In genomic region chr8:113848653-113849135, GRCm38 (mm10) we compare ENCODE assay signal across 9 mouse cellular contexts. TPM values are rescaled to one million over a fixed set of nuclear protein-coding genes. Genes with fewer than 3 reads are reported as not detected.
A peak's percentile ranks its signal among the peaks of the same experiment; 100 is the strongest.
DNase-seq lines count a peak whose midpoint lies in the region; ATAC-seq lines count a peak whose summit lies in the region.
"Had no signal": no experiment of that assay in that cellular context is flagged by ENCODE, and none has a peak within 500 bp of the region (broad histone marks: within the 10 kb centered on the region; RNA-seq: fewer than 3 reads in every experiment).

TSS of gene Adamts18 (minus strand) at chr8:113848738.

- H3K4me3 ChIP-seq in heart, embryonic 14.5 days (ENCODE audit: control insufficient read depth in 1 of 2, insufficient read depth in 1 of 2, low read depth in 1 of 2, low read length in 2 of 2): peak within 1 kb of the TSS; percentile 40 to 48
- H3K4me3 ChIP-seq in intestine, embryonic 15.5 days (replicated peaks): peak within 1 kb of the TSS; percentile 38
- peak within 1 kb of the TSS; percentile 61 for H3K4me3 ChIP-seq in midbrain, embryonic 11.5 days (ENCODE audit: low read depth, low read length)

- WGBS in heart, embryonic 14.5 days: under 1% methylated on average over 31 of the region's 32 CpGs
- under 1% methylated on average over 32 of the region's 32 CpGs for WGBS in intestine, embryonic 15.5 days
- under 1% methylated on average over 32 of the region's 32 CpGs for WGBS in midbrain, embryonic 11.5 days

- 0 out of 4 replicates have a peak, but pooled peaks cover 0 to 7% of the 10 kb centered on the region in 2 experiments for H3K4me1 ChIP-seq in heart, embryonic 14.5 days (ENCODE audit: control insufficient read depth in 2 of 2, insufficient read depth in 2 of 2, low read length in 2 of 2)
- H3K4me1 ChIP-seq in intestine, embryonic 15.5 days (replicated peaks): peaks cover 7% of the 10 kb centered on the region
- H3K4me1 ChIP-seq in midbrain, embryonic 11.5 days (ENCODE audit: control insufficient read depth, insufficient read depth, low read length): peaks cover 4% of the 10 kb centered on the region; the same call in 1 of the 2 replicates

- peak within 1 kb of the TSS; percentile 92 for H3K4me2 ChIP-seq in heart, embryonic 14.5 days (ENCODE audit: low read length)
- H3K4me2 ChIP-seq in intestine, embryonic 15.5 days (replicated peaks): peak within 1 kb of the TSS; percentile 90
- H3K4me2 ChIP-seq in midbrain, embryonic 11.5 days: peak within 1 kb of the TSS; percentile 100

- peaks cover 58% of the 10 kb centered on the region for H3K27me3 ChIP-seq in heart, embryonic 14.5 days (ENCODE audit: control insufficient read depth, insufficient read depth, low read length)
- H3K27me3 ChIP-seq in intestine, embryonic 15.5 days (replicated peaks): peaks cover 30% of the 10 kb centered on the region
- peaks cover 27% of the 10 kb centered on the region for H3K27me3 ChIP-seq in midbrain, embryonic 11.5 days (ENCODE audit: control insufficient read depth, insufficient read depth, low read length)

- no peak within 1 kb of the TSS for H3K27ac ChIP-seq in heart, embryonic 14.5 days (replicated peaks in 1 of 2; ENCODE audit: control insufficient read depth in 1 of 2, insufficient read depth in 1 of 2, low read depth in 2 of 2, low read length in 2 of 2)
- H3K27ac ChIP-seq in intestine, embryonic 15.5 days: no peak within 1 kb of the TSS
- H3K27ac ChIP-seq in midbrain, embryonic 11.5 days (ENCODE audit: low read depth, low read length): no peak within 1 kb of the TSS

- no peak for DNase-seq in heart, adult 8-10 months (ENCODE audit: low spot score)
- peak; percentile 48 for DNase-seq in WW6 (ENCODE audit: low read depth, low spot score)
- DNase-seq in embryo, embryonic 9.5 days (ENCODE audit: extremely low spot score): peak; percentile 68
- DNase-seq in midbrain, embryonic 11.5 days (ENCODE audit: low spot score, missing footprints): peak; percentile 91
- no peak for DNase-seq in gastrocnemius, postnatal 4 days (ENCODE audit: low spot score in 2 of 2)

- H3K9me3 ChIP-seq in heart, embryonic 14.5 days (ENCODE audit: control insufficient read depth, low read length): no peaks in the 10 kb centered on the region
- no peaks in the 10 kb centered on the region for H3K9me3 ChIP-seq in intestine, embryonic 15.5 days
- no peaks in the 10 kb centered on the region for H3K9me3 ChIP-seq in midbrain, embryonic 11.5 days (ENCODE audit: control insufficient read depth, low read length)

- no peaks in the 10 kb centered on the region for H3K36me3 ChIP-seq in heart, embryonic 14.5 days (ENCODE audit: control insufficient read depth, insufficient read depth, low read length)
- H3K36me3 ChIP-seq in intestine, embryonic 15.5 days: no peaks in the 10 kb centered on the region
- no peaks in the 10 kb centered on the region for H3K36me3 ChIP-seq in midbrain, embryonic 11.5 days (ENCODE audit: control insufficient read depth, insufficient read depth, low read length)
- H3K36me3 ChIP-seq: G1E had no signal

- peak; percentile 43; the same call in 1 of the 2 replicates for ATAC-seq in heart, embryonic 14.5 days (ENCODE audit: insufficient number of reproducible peaks, insufficient read depth, low FRiP score, low read depth)
- ATAC-seq in intestine, embryonic 15.5 days: peak; percentile 86
- ATAC-seq in midbrain, embryonic 11.5 days (ENCODE audit: low FRiP score): peak; percentile 82
- ATAC-seq in megakaryocyte progenitor cell, adult 5-6 weeks (replicated peaks; ENCODE audit: poor library complexity): no peak

- peak within 1 kb of the TSS; percentile 21; the same call in 1 of the 2 replicates for H3K9ac ChIP-seq in heart, embryonic 14.5 days (ENCODE audit: low read length)
- peak within 1 kb of the TSS; percentile 18 for H3K9ac ChIP-seq in intestine, embryonic 15.5 days
- peak within 1 kb of the TSS; percentile 55 for H3K9ac ChIP-seq in midbrain, embryonic 11.5 days (ENCODE audit: low read length)

RNA-seq across cellular contexts. Expression of gene Adamts18, which starts in this region (rescaled TPM):
- polyA plus RNA-seq in heart, embryonic 14.5 days (2014; fragmentation: Nextera tagmentation; extraction: Ambion mirVana): 0.11 and 0.42 TPM in 2 replicates
- not detected for total RNA-seq in heart, adult 8-10 months (2022)
- 0.45 and 0.48 TPM in 2 replicates for polyA plus RNA-seq in intestine, embryonic 15.5 days (2015; fragmentation: Nextera tagmentation; extraction: Ambion mirVana)
- 0.50 and 0.68 TPM in 2 replicates for polyA plus RNA-seq in midbrain, embryonic 11.5 days (2014; fragmentation: Nextera tagmentation; extraction: Ambion mirVana)
- total RNA-seq in megakaryocyte progenitor cell, adult 5-6 weeks (2015): not detected in 2 replicates
- total RNA-seq in megakaryocyte progenitor cell, adult 5-6 weeks (2017): not detected in 2 replicates
- total RNA-seq in gastrocnemius, postnatal 4 days (2021): 1 to 10 TPM in 1 of 2 experiments, under 1 TPM in 1; 0.69 to 1.1 TPM
- polyA plus RNA-seq: G1E had no signal

Comparison
In these comparisons a context has a peak if more than half of its experiments do, and no peak if none do; other contexts are left out.
1. Peak in ATAC-seq, H3K4me3 ChIP-seq, H3K9ac ChIP-seq and H3K4me2 ChIP-seq in heart, embryonic 14.5 days; RNA of the gene not detected or under 1 TPM.
2. Peak in ATAC-seq, H3K4me3 ChIP-seq, H3K9ac ChIP-seq and H3K4me2 ChIP-seq in intestine, embryonic 15.5 days; RNA of the gene not detected or under 1 TPM.
3. Peak in DNase-seq, ATAC-seq, H3K4me3 ChIP-seq, H3K9ac ChIP-seq and H3K4me2 ChIP-seq in midbrain, embryonic 11.5 days; RNA of the gene not detected or under 1 TPM.
4. DNase-seq: peak in WW6 (single experiment) and embryo, embryonic 9.5 days (single experiment); none in heart, adult 8-10 months (single experiment) and gastrocnemius, postnatal 4 days (0 of 2).
5. Peak in every context shown above with its lines, with median percentiles within 50 percentile points of each other: H3K4me2 ChIP-seq, H3K4me3 ChIP-seq and H3K9ac ChIP-seq.